Mouse (Mus musculus) left cerebral cortex, postnatal 25 days (tissue): ENCODE results near the gene A730049H05Rik. TPM values are rescaled to one million over a fixed set of nuclear protein-coding genes. Genes with fewer than 3 reads are reported as not detected.

Experiments used
- DNase-seq, 2 experiments: peaks; one replicate each; pipeline ENCODE4 v3.0.0; 2022; ENCODE audit warnings: low spot score in 2 of 2, mixed read lengths in 1 of 2
- intact Hi-C: fragments of 180-260 bp; cut with DNase I; formaldehyde crosslinking; loops from one replicate; pipeline ENCODE4 v1.15.1; 2025
- total RNA-seq, 2 experiments: library from RNA; stranded (reverse); gene quantifications; 2 replicates each; pipeline ENCODE4 v1.2.3; 2021

The A730049H05Rik gene
- total RNA-seq, 2 experiments from 2014 or later = 0.16 TPM; not detected in 1

GRCm38 (mm10) chr6:92823991-92824390 is 7.7 kb downstream of the A730049H05Rik start:
- DNase-seq = no peak
- intact Hi-C loops = no loop called here

GRCm38 (mm10) chr6:92826561-92826960 is 10.3 kb downstream of the A730049H05Rik start:
- DNase-seq = no peak
- intact Hi-C loops = no loop called here

- intact Hi-C loops = no loop called here
- DNase-seq = no peak
Observed at GRCm38 (mm10) chr6:92827360-92827759, 11.1 kb downstream of the A730049H05Rik start.

- intact Hi-C loops = no loop called here
Observed at GRCm38 (mm10) chr6:92829148-92829547, 12.9 kb downstream of the A730049H05Rik start.

GRCm38 (mm10) chr6:92831106-92831505 is 14.8 kb downstream of the A730049H05Rik start:
- DNase-seq = no peak
- intact Hi-C loops = no loop called here

More at GRCm38 (mm10) chr6:92829148-92829547, 12.9 kb downstream of the A730049H05Rik start:
- DNase-seq = no peak

GRCm38 (mm10) chr6:92842000-92842399 is 25.7 kb downstream of the A730049H05Rik start:
- intact Hi-C loops = no loop called here
- DNase-seq = no peak

- intact Hi-C loops = no loop called here
Observed at GRCm38 (mm10) chr6:92843474-92843873, 27.2 kb downstream of the A730049H05Rik start.

GRCm38 (mm10) chr6:92845898-92846297 is 29.6 kb downstream of the A730049H05Rik start:
- intact Hi-C loops = no loop called here
- DNase-seq = no peak

More at GRCm38 (mm10) chr6:92843474-92843873, 27.2 kb downstream of the A730049H05Rik start:
- DNase-seq = no peak

GRCm38 (mm10) chr6:92846614-92847013 is 30.3 kb downstream of the A730049H05Rik start:
- intact Hi-C loops = no loop called here
- DNase-seq = no peak

- DNase-seq = no peak
- intact Hi-C loops = no loop called here
Observed at GRCm38 (mm10) chr6:92849208-92849607, 32.9 kb downstream of the A730049H05Rik start.

- peak; percentile 76 to 83 for DNase-seq
- intact Hi-C loops = no loop called here
Observed at GRCm38 (mm10) chr6:92850250-92850649, 34.0 kb downstream of the A730049H05Rik start.

- intact Hi-C loops = no loop called here
- DNase-seq = no peak
Observed at GRCm38 (mm10) chr6:92854873-92855272, 38.6 kb downstream of the A730049H05Rik start.

GRCm38 (mm10) chr6:92857761-92858160 is 41.5 kb downstream of the A730049H05Rik start:
- no peak for DNase-seq
- intact Hi-C loops = no loop called here

GRCm38 (mm10) chr6:92858721-92859510 is 42.6 kb downstream of the A730049H05Rik start:
- intact Hi-C loops = no loop called here
- peak in 1 of 2 experiments; percentile 10 for DNase-seq

GRCm38 (mm10) chr6:92860285-92860912 is 44.1 kb downstream of the A730049H05Rik start:
- intact Hi-C loops = no loop called here
- no peak for DNase-seq

GRCm38 (mm10) chr6:92862599-92862998 is 46.3 kb downstream of the A730049H05Rik start:
- no peak for DNase-seq
- intact Hi-C loops = no loop called here

GRCm38 (mm10) chr6:92869089-92869581 is 52.9 kb downstream of the A730049H05Rik start, which contains the start of gene Gm15737:
Gm15737 (plus strand) TSS chr6:92869357.
- DNase-seq = peak; percentile 43 to 64
- intact Hi-C loops = no loop called here

- intact Hi-C loops = no loop called here
- no peak for DNase-seq
Observed at GRCm38 (mm10) chr6:92869582-92870219, 53.4 kb downstream of the A730049H05Rik start.

- no peak for DNase-seq
- intact Hi-C loops = no loop called here
Observed at GRCm38 (mm10) chr6:92871813-92872212, 55.5 kb downstream of the A730049H05Rik start.

GRCm38 (mm10) chr6:92872766-92873165 is 56.5 kb downstream of the A730049H05Rik start:
- intact Hi-C loops = no loop called here
- no peak for DNase-seq
